ENCODE assay signal across 9 mouse cellular contexts in the genomic region with DNA sequence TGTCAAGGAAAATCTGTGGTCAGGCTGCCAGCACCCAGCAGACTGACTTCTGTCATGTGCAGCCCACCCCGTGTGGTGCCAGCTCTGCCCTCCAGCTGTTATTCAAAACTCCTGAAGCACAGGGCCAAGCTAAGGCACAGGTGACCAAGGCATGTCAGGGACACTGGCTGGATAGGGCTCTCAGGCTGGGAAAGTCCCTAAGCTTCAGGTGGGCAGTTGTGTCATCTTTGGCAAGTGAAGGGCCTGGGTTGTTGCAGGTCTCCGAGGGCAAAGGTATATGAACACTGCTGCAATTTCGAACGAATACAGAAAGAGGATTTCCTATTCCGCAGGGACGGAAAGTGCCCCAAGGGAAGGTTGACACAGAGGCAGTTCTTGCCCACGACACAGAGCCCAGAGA. TPM values are rescaled to one million over a fixed set of nuclear protein-coding genes. Genes with fewer than 3 reads are reported as not detected.
A peak's percentile ranks its signal among the peaks of the same experiment; 100 is the strongest.
DNase-seq lines count a peak whose midpoint lies in the region; ATAC-seq lines count a peak whose summit lies in the region.
"Had no signal": no experiment of that assay in that cellular context is flagged by ENCODE, and none has a peak within 500 bp of the region (broad histone marks: within the 10 kb centered on the region; RNA-seq: fewer than 3 reads in every experiment).

No protein-coding gene starts in this region.

- 11% methylated on average over 7 of the region's 7 CpGs for WGBS in kidney, embryonic 15.5 days
- 10% methylated on average over 7 of the region's 7 CpGs for WGBS in forebrain, embryonic 15.5 days
- WGBS in liver, embryonic 15.5 days (ENCODE audit: insufficient replicate concordance), result 5% methylated on average over 7 of the region's 7 CpGs

- peaks cover 27% of the 10 kb centered on the region for H3K27me3 ChIP-seq in kidney, embryonic 15.5 days
- H3K27me3 ChIP-seq in forebrain, embryonic 15.5 days, result peaks cover 12% of the 10 kb centered on the region; the same call in 1 of the 2 replicates
- peaks cover 31% of the 10 kb centered on the region for H3K27me3 ChIP-seq in liver, embryonic 15.5 days

- DNase-seq in kidney, adult 18-20 months, result no peak
- peak; percentile 37 for DNase-seq in adipocyte (ENCODE audit: low spot score)
- DNase-seq in urinary bladder, postnatal 14 days (ENCODE audit: low spot score), result no peak
- no peak for DNase-seq in embryo, embryonic 10.5 days (ENCODE audit: low spot score)
- DNase-seq in layer of hippocampus, postnatal 14 days (ENCODE audit: low spot score in 2 of 2), result no peak

- no peak overlapping the region for H3K27ac ChIP-seq in kidney, embryonic 15.5 days
- peak overlapping the region; percentile 62; the same call in 1 of the 2 replicates for H3K27ac ChIP-seq in forebrain, embryonic 15.5 days (replicated peaks)
- H3K27ac ChIP-seq in liver, embryonic 15.5 days (replicated peaks), result peak overlapping the region; percentile 99

- no peaks in the 10 kb centered on the region for H3K9me3 ChIP-seq in kidney, embryonic 15.5 days (replicated peaks)
- H3K9me3 ChIP-seq in forebrain, embryonic 15.5 days, result no peaks in the 10 kb centered on the region
- H3K9me3 ChIP-seq in liver, embryonic 15.5 days (replicated peaks), result no peaks in the 10 kb centered on the region

- H3K4me3 ChIP-seq in kidney, embryonic 15.5 days (replicated peaks), result peak overlapping the region; percentile 73
- peak overlapping the region; percentile 84 for H3K4me3 ChIP-seq in forebrain, embryonic 15.5 days
- peak overlapping the region; percentile 80 for H3K4me3 ChIP-seq in liver, embryonic 15.5 days (replicated peaks)

- H3K4me1 ChIP-seq in kidney, embryonic 15.5 days, result peaks cover 68% of the 10 kb centered on the region
- H3K4me1 ChIP-seq in forebrain, embryonic 15.5 days, result peaks cover 76% of the 10 kb centered on the region
- H3K4me1 ChIP-seq in liver, embryonic 15.5 days (replicated peaks), result peaks cover 100% of the 10 kb centered on the region

- no peak for ATAC-seq in kidney, embryonic 15.5 days (replicated peaks; ENCODE audit: low FRiP score)
- no peak for ATAC-seq in forebrain, embryonic 15.5 days (replicated peaks)
- no peak for ATAC-seq in liver, embryonic 15.5 days (ENCODE audit: insufficient read depth)

- no peaks in the 10 kb centered on the region for H3K36me3 ChIP-seq in kidney, embryonic 15.5 days
- no peaks in the 10 kb centered on the region for H3K36me3 ChIP-seq in forebrain, embryonic 15.5 days
- peaks cover 11% of the 10 kb centered on the region; the same call in 1 of the 2 replicates for H3K36me3 ChIP-seq in liver, embryonic 15.5 days (replicated peaks)

- peak overlapping the region; percentile 71 for H3K9ac ChIP-seq in kidney, embryonic 15.5 days
- H3K9ac ChIP-seq in forebrain, embryonic 15.5 days (replicated peaks), result peak overlapping the region; percentile 80
- H3K9ac ChIP-seq in liver, embryonic 15.5 days, result peak overlapping the region; percentile 86

- peak overlapping the region; percentile 96 for H3K4me2 ChIP-seq in kidney, embryonic 15.5 days
- H3K4me2 ChIP-seq in forebrain, embryonic 15.5 days (replicated peaks), result peak overlapping the region; percentile 89
- peak overlapping the region; percentile 100 for H3K4me2 ChIP-seq in liver, embryonic 15.5 days

RNA-seq across cellular contexts. Expression of gene Tbc1d24, which starts 0.5 kb away (rescaled TPM):
- polyA plus RNA-seq in kidney, embryonic 15.5 days (2015; fragmentation: Nextera tagmentation; extraction: Ambion mirVana), result 5.9 and 6.7 TPM in 2 replicates
- polyA plus RNA-seq in forebrain, embryonic 15.5 days (2015; fragmentation: Nextera tagmentation; extraction: Ambion mirVana), result 18.8 and 19.5 TPM in 2 replicates
- 6.6 and 7.9 TPM in 2 replicates for polyA plus RNA-seq in liver, embryonic 15.5 days (2015; fragmentation: Nextera tagmentation; extraction: Ambion mirVana)
- 10 to 100 TPM; 71.1 to 75.8 TPM for total RNA-seq in layer of hippocampus, postnatal 14 days (2021)

RNA-seq across cellular contexts. Expression of gene Ntn3, which starts 4.5 kb away (rescaled TPM):
- 5.1 and 5.6 TPM in 2 replicates for polyA plus RNA-seq in kidney, embryonic 15.5 days (2015; fragmentation: Nextera tagmentation; extraction: Ambion mirVana)
- polyA plus RNA-seq in forebrain, embryonic 15.5 days (2015; fragmentation: Nextera tagmentation; extraction: Ambion mirVana), result 4.9 and 5.2 TPM in 2 replicates
- 1.1 and 1.2 TPM in 2 replicates for polyA plus RNA-seq in liver, embryonic 15.5 days (2015; fragmentation: Nextera tagmentation; extraction: Ambion mirVana)
- 10 to 100 TPM; 12.3 to 12.4 TPM for total RNA-seq in layer of hippocampus, postnatal 14 days (2021)
- total RNA-seq: neutrophil, adult 5-6 weeks had no signal

RNA-seq across cellular contexts. Expression of gene Tedc2, which starts 15.8 kb away (rescaled TPM):
- 13.6 and 14.3 TPM in 2 replicates for polyA plus RNA-seq in kidney, embryonic 15.5 days (2015; fragmentation: Nextera tagmentation; extraction: Ambion mirVana)
- 13.0 and 13.5 TPM in 2 replicates for polyA plus RNA-seq in forebrain, embryonic 15.5 days (2015; fragmentation: Nextera tagmentation; extraction: Ambion mirVana)
- polyA plus RNA-seq in liver, embryonic 15.5 days (2015; fragmentation: Nextera tagmentation; extraction: Ambion mirVana), result 8.2 and 9.6 TPM in 2 replicates
- total RNA-seq in layer of hippocampus, postnatal 14 days (2021), result 10 to 100 TPM; 10.0 to 10.2 TPM

RNA-seq across cellular contexts. Expression of gene Atp6v0c, which starts 35.3 kb away (rescaled TPM):
- 546 and 562 TPM in 2 replicates for polyA plus RNA-seq in kidney, embryonic 15.5 days (2015; fragmentation: Nextera tagmentation; extraction: Ambion mirVana)
- polyA plus RNA-seq in forebrain, embryonic 15.5 days (2015; fragmentation: Nextera tagmentation; extraction: Ambion mirVana), result 872 and 917 TPM in 2 replicates
- 362 and 405 TPM in 2 replicates for polyA plus RNA-seq in liver, embryonic 15.5 days (2015; fragmentation: Nextera tagmentation; extraction: Ambion mirVana)
- total RNA-seq in layer of hippocampus, postnatal 14 days (2021), result 1,000 to 10,000 TPM; 1,388 to 1,424 TPM

RNA-seq across cellular contexts. Expression of gene Amdhd2, which starts 41.3 kb away (rescaled TPM):
- polyA plus RNA-seq in kidney, embryonic 15.5 days (2015; fragmentation: Nextera tagmentation; extraction: Ambion mirVana), result 36.7 and 40.9 TPM in 2 replicates
- 28.7 and 31.5 TPM in 2 replicates for polyA plus RNA-seq in forebrain, embryonic 15.5 days (2015; fragmentation: Nextera tagmentation; extraction: Ambion mirVana)
- polyA plus RNA-seq in liver, embryonic 15.5 days (2015; fragmentation: Nextera tagmentation; extraction: Ambion mirVana), result 21.4 and 23.6 TPM in 2 replicates
- 10 to 100 TPM; 27.4 to 33.7 TPM for total RNA-seq in layer of hippocampus, postnatal 14 days (2021)
